Mouse (Mus musculus) thymus, adult 2 months (tissue): Measurements from ENCODE around the gene Elf1.

Source experiments
- CTCF ChIP-seq: fragments of 200-500 bp; IDR thresholded peaks from 2 replicates; pipeline ENCODE4 v1.5.1; 2012; ENCODE audit warnings: mild to moderate bottlenecking, control low read depth, low read length, moderate library complexity, borderline replicate concordance; ENCODE audit not compliant: control insufficient read depth, poor library complexity, insufficient read depth; ENCODE audit errors: extremely low read depth
- POLR2A ChIP-seq: fragments of 200-500 bp; IDR thresholded peaks from 2 replicates; pipeline ENCODE4 v1.6.1; 2012; ENCODE audit warnings: mild to moderate bottlenecking, low read length, control low read depth, moderate library complexity; ENCODE audit not compliant: control insufficient read depth, poor library complexity, insufficient read depth; ENCODE audit errors: extremely low read depth

GRCm38 (mm10) chr14:79503371-79504075 lies 22.5 kb downstream of the Elf1 start:
- TF ChIP-seq CTCF, result no peak
- TF ChIP-seq POLR2A, result no peak
